Mouse (Mus musculus) spleen, adult 2 months (tissue): ENCODE results near the gene Npb.

Experiments used
- CTCF ChIP-seq: fragments of 200-500 bp; IDR thresholded peaks from 2 replicates; pipeline ENCODE4 v1.5.1; 2011; ENCODE audit warnings: mild to moderate bottlenecking, inconsistent platforms; ENCODE audit not compliant: insufficient read depth, insufficient read length, insufficient replicate concordance; ENCODE audit errors: extremely low read depth
- POLR2A ChIP-seq: fragments of 200-500 bp; IDR thresholded peaks from 2 replicates; pipeline ENCODE4 v1.6.1; 2011; ENCODE audit warnings: low read depth, low read length, inconsistent platforms

- TF ChIP-seq CTCF (no peak), POLR2A (no peak)
Measured at GRCm38 (mm10) chr11:120616617-120617294, 8.5 kb downstream of the Npb start.
